Mouse (Mus musculus): ENCODE measurements around the gene Il27ra.

DNA sequence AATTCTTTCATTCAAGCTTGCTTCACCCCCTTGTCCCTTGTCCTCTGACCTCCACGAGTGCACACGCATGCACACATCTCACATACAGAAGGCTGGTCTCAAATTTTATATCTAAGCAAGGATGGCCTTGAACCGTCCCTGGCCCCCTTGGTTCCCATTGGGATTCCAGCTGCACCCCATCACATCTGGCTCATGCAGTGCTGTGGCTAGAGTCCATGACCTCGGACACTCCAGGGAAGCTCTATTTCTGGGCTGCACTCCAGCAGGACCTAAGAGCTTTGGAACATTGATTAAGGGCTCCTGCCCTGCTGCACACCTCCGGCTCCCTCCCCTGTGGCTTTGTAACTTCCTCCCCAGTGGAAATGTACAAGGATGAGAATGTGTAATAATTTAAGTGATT lies 4.4 kb downstream of the Il27ra start:
- TF ChIP-seq CTCF (IDR thresholded peaks at IDR 0.05): no peak
- TF ChIP-seq EP300 (IDR thresholded peaks at IDR 0.05; ENCODE audit: insufficient read depth, low read depth, low read length): no peak

Data from heart, adult 2 months (tissue).